Mouse (Mus musculus): Measurements from ENCODE around the gene Npr1.

DNA sequence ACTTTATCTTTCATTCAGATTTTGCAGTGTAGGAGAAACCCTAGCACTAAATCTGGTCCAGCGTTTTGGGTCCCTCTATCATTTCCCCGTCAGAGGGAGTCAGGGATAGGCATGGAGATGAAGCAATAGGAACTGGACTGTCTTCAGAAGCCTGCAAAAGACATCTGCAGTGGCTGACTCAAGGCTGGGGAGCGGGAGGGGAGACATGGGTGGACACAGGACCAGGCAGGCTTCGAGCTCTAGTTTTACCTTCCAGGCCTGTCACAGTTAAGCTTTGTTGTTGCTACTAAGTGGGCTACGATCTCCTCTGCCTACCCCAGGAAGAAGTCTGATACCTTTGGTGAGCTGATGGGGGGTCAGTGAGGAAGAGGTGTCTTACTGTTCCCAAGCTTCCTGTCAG, 46.6 kb upstream of the Npr1 start:
- TF ChIP-seq POLR2A (IDR thresholded peaks at IDR 0.05; ENCODE audit: insufficient read length, low read depth) (no peak), USF1 (IDR thresholded peaks at IDR 0.05; ENCODE audit: low read depth) (no peak), MYOD1 (IDR thresholded peaks at IDR 0.05; ENCODE audit: control insufficient read depth in 1 of 3, insufficient read length in 2 of 3, low read depth in 2 of 3) (no peak), REST (IDR thresholded peaks at IDR 0.05; ENCODE audit: insufficient read depth, insufficient read length) (no peak), CEBPB (IDR thresholded peaks at IDR 0.05; ENCODE audit: insufficient read depth, poor library complexity, severe bottlenecking) (no peak), TCF12 (IDR thresholded peaks at IDR 0.05; ENCODE audit: insufficient read depth, poor library complexity, severe bottlenecking) (no peak), POLR2AphosphoS2 (IDR thresholded peaks at IDR 0.05; ENCODE audit: insufficient read length, low read depth) (no peak), MAX (IDR thresholded peaks at IDR 0.05; ENCODE audit: low read depth) (no peak), MYOG (IDR thresholded peaks at IDR 0.05; ENCODE audit: control insufficient read depth in 1 of 3, insufficient read depth in 1 of 3, insufficient read length in 2 of 3, low read depth in 2 of 3) (no peak), E2F4 (IDR thresholded peaks at IDR 0.05; ENCODE audit: insufficient read depth) (no peak), SRF (IDR thresholded peaks at IDR 0.05; ENCODE audit: control insufficient read depth, insufficient read length, low read depth) (no peak)

All from myocyte (in vitro differentiated cells).